Comparison of ENCODE assay signal across 20 mouse cellular contexts in the genomic region with DNA sequence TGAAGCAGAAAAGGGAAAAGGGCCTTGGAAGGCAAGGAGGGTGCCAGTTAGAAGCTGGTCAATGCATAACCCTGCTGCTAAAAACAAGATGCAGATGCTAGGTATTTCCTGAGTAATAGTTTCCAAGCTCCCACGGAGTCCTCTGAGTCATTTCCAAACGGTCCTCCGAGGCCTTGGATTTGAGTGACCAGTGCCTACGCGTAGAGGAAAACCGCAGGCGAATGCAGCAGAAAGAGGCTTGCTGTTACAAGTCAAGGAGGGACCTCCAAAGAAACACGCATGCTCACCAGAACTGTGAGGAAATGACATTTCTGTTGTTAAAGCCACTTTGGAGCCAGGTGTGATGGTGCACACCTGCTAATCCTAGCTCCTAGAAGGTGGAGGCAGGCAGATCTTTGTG. TPM values are rescaled to one million over a fixed set of nuclear protein-coding genes. Genes with fewer than 3 reads are reported as not detected.
"Had no signal": no experiment of that assay in that cellular context is flagged by ENCODE, and none has a peak within 500 bp of the region (broad histone marks: within the 10 kb centered on the region; RNA-seq: fewer than 3 reads in every experiment).

No protein-coding gene starts in this region.

- H3K36me3 ChIP-seq: limb, embryonic 13.5 days; midbrain, embryonic 12.5 days; neural tube, embryonic 15.5 days; stomach, embryonic 15.5 days had no signal

- H3K9me3 ChIP-seq: limb, embryonic 13.5 days; midbrain, embryonic 12.5 days; neural tube, embryonic 15.5 days; stomach, embryonic 15.5 days had no signal

- H3K4me3 ChIP-seq: layer of hippocampus, adult 2 months; limb, embryonic 13.5 days; midbrain, embryonic 12.5 days; myocyte; neural tube, embryonic 15.5 days; stomach, embryonic 15.5 days had no signal

- H3K4me1 ChIP-seq: limb, embryonic 13.5 days; midbrain, embryonic 12.5 days; neural tube, embryonic 15.5 days; stomach, embryonic 15.5 days had no signal

- H3K9ac ChIP-seq: limb, embryonic 13.5 days; liver, embryonic 14.5 days; midbrain, embryonic 12.5 days; neural tube, embryonic 15.5 days; stomach, embryonic 15.5 days had no signal

- H3K27ac ChIP-seq: layer of hippocampus, adult 2 months; limb, embryonic 13.5 days; liver, embryonic 14.5 days; midbrain, embryonic 12.5 days; neural tube, embryonic 15.5 days; stomach, embryonic 15.5 days had no signal

- H3K4me2 ChIP-seq: limb, embryonic 13.5 days; midbrain, embryonic 12.5 days; neural tube, embryonic 15.5 days; stomach, embryonic 15.5 days had no signal

- DNase-seq: kidney, postnatal 10 days; kidney, postnatal 4 days; left cerebral cortex, postnatal 4 days; lung, adult 18-20 months; retina, postnatal 1 day; right cerebral cortex, postnatal 14 days; thymus, postnatal 4 days had no signal

- H3K27me3 ChIP-seq: limb, embryonic 13.5 days; midbrain, embryonic 12.5 days; neural tube, embryonic 15.5 days; stomach, embryonic 15.5 days had no signal

RNA-seq across cellular contexts. Expression of gene Tmed6, which starts 42.0 kb away (rescaled TPM):
- total RNA-seq: layer of hippocampus, postnatal 14 days; left cerebral cortex, adult 18-20 months; left cerebral cortex, postnatal 10 days; left cerebral cortex, postnatal 4 days; megakaryocyte-erythroid progenitor cell, adult 5-6 weeks had no signal
- polyA plus RNA-seq: limb, embryonic 13.5 days; liver, adult 2 months; midbrain, embryonic 12.5 days; myocyte; neural tube, embryonic 11.5 days; neural tube, embryonic 15.5 days had no signal
